Mouse (Mus musculus) G1E (cell line): Measurements from ENCODE around the gene Fhl1.

Source experiments
- CTCF ChIP-seq: IDR thresholded peaks from 2 replicates; pipeline ENCODE4 v1.5.1; 2012; ENCODE audit warnings: low read depth, low read length, inconsistent platforms, mixed read lengths
- GATA1 ChIP-seq: IDR thresholded peaks from 2 replicates; pipeline ENCODE4 v1.6.1; 2012; ENCODE audit warnings: borderline replicate concordance, low read length, inconsistent platforms, mixed read lengths
- POLR2AphosphoS5 ChIP-seq: IDR thresholded peaks from 2 replicates; pipeline ENCODE4 v1.6.1; 2012; ENCODE audit warnings: low read depth, low read length, inconsistent platforms; ENCODE audit not compliant: insufficient replicate concordance

GRCm38 (mm10) chrX:56773329-56773728 is 41.7 kb downstream of the Fhl1 start:
- TF ChIP-seq CTCF = no peak
- no peak for TF ChIP-seq GATA1
- TF ChIP-seq POLR2AphosphoS5 = no peak
